Mouse (Mus musculus) limb, embryonic 11.5 days (tissue): Measurements from ENCODE around the gene Sspo. TPM values are rescaled to one million over a fixed set of nuclear protein-coding genes. Genes with fewer than 3 reads are reported as not detected.
A peak's percentile ranks its signal among the peaks of the same experiment; 100 is the strongest.

Experiments
- ATAC-seq: fragments of 200-750 bp; cut with Nextera tagmentation; 2 replicates; pipeline ENCODE4 v1.8.0; 2017; ENCODE audit warnings: low read depth; ENCODE audit not compliant: insufficient number of reproducible peaks, low FRiP score, low TSS enrichment
- DNase-seq: peaks from one replicate; pipeline ENCODE4 v3.0.0-alpha.2; 2015; ENCODE audit warnings: low spot score
- H3K27ac ChIP-seq: fragments of 300-500 bp; sonication (generic); replicated peaks from 2 replicates; pipeline ENCODE4 v1.5.1; 2014; ENCODE audit warnings: low read depth, mild to moderate bottlenecking, low read length
- H3K27me3 ChIP-seq: fragments of 300-500 bp; sonication (generic); 2 replicates; pipeline ENCODE4 v1.6.1; 2014; ENCODE audit warnings: mild to moderate bottlenecking, low read length, mixed read lengths; ENCODE audit not compliant: control insufficient read depth, insufficient read depth
- H3K36me3 ChIP-seq: fragments of 300-500 bp; sonication (generic); 2 replicates; pipeline ENCODE4 v1.6.1; 2014; ENCODE audit warnings: mild to moderate bottlenecking, low read length, moderate library complexity, mixed read lengths; ENCODE audit not compliant: control insufficient read depth, insufficient read depth
- H3K4me1 ChIP-seq: fragments of 300-500 bp; sonication (generic); 2 replicates; pipeline ENCODE4 v1.6.1; 2014; ENCODE audit warnings: low read length, mixed read lengths; ENCODE audit not compliant: control insufficient read depth, insufficient read depth
- H3K4me2 ChIP-seq: fragments of 300-500 bp; sonication (generic); 2 replicates; pipeline ENCODE4 v1.6.1; 2014; ENCODE audit warnings: low read depth, mild to moderate bottlenecking, moderate library complexity; ENCODE audit not compliant: severe bottlenecking
- H3K4me3 ChIP-seq: fragments of 300-500 bp; sonication (generic); 2 replicates; pipeline ENCODE4 v1.5.1; 2014; ENCODE audit warnings: low read depth, low read length
- H3K9ac ChIP-seq: fragments of 300-500 bp; sonication (generic); 2 replicates; pipeline ENCODE4 v1.6.1; 2014; ENCODE audit warnings: mild to moderate bottlenecking, low read length
- H3K9me3 ChIP-seq: fragments of 300-500 bp; sonication (generic); 2 replicates; pipeline ENCODE4 v1.6.1; 2016; ENCODE audit warnings: low read length; ENCODE audit not compliant: control insufficient read depth
- WGBS: fragments of 180-500 bp; shearing (Covaris S2); extraction: QIAGEN DNeasy Blood & Tissue Kit; methylation state at CpG from one replicate; pipeline ENCODE4 v1.1.7; 2014; 5-methylcytosine and 5-hydroxymethylcytosine counted together
- polyA plus RNA-seq: library from polyadenylated mRNA; unstranded; fragments of >200 nt; fragmentation: Nextera tagmentation; extraction: Ambion mirVana; gene quantifications from 2 replicates; pipeline ENCODE4 v1.2.1, GENCODE M21; 2014

Sspo gene
- polyA plus RNA-seq, 1 experiment from 2014 or later = 0.23 TPM

- H3K27me3 ChIP-seq = peaks cover 26% of the 10 kb centered on the region
- peak overlapping the region; percentile 8 for H3K4me3 ChIP-seq
- H3K4me1 ChIP-seq = peaks cover 32% of the 10 kb centered on the region
- DNase-seq (peak; percentile 60), ATAC-seq (no peak)
- peak overlapping the region; percentile 31 for H3K4me2 ChIP-seq
- WGBS = 11% methylated on average over 55 of the region's 55 CpGs
- H3K27ac ChIP-seq = no peak overlapping the region
- no peaks in the 10 kb centered on the region for H3K9me3 ChIP-seq
- H3K9ac ChIP-seq = 0 out of 2 replicates have a peak overlapping the region, but pooled peaks have one; percentile 22
- peaks cover 7% of the 10 kb centered on the region for H3K36me3 ChIP-seq
Observed at GRCm38 (mm10) chr6:48438475-48439125, 9.4 kb upstream of the Sspo start.

GRCm38 (mm10) chr6:48439654-48440053 lies 8.4 kb upstream of the Sspo start:
- no peak overlapping the region for H3K27ac ChIP-seq

GRCm38 (mm10) chr6:48440306-48441014 lies 7.6 kb upstream of the Sspo start:
- WGBS = 32% methylated on average over 14 of the region's 14 CpGs
- H3K4me3 ChIP-seq = no peak overlapping the region
- peaks cover 33% of the 10 kb centered on the region for H3K4me1 ChIP-seq
- no peak overlapping the region; the same call in 1 of the 2 replicates for H3K4me2 ChIP-seq
- ATAC-seq (no peak), DNase-seq (no peak)
- no peak overlapping the region for H3K9ac ChIP-seq
- peaks cover 26% of the 10 kb centered on the region for H3K27me3 ChIP-seq
- H3K9me3 ChIP-seq = no peaks in the 10 kb centered on the region
- H3K27ac ChIP-seq = no peak overlapping the region
- peaks cover 7% of the 10 kb centered on the region for H3K36me3 ChIP-seq

More at GRCm38 (mm10) chr6:48439654-48440053, 8.4 kb upstream of the Sspo start:
- Histone ChIP-seq H3K36me3 (peaks cover 7% of the 10 kb centered on the region), H3K27me3 (peaks cover 26% of the 10 kb centered on the region), H3K4me1 (peaks cover 33% of the 10 kb centered on the region), H3K9ac (no peak overlapping the region), H3K9me3 (no peaks in the 10 kb centered on the region), H3K4me3 (peak overlapping the region; percentile 8; the same call in 1 of the 2 replicates), H3K4me2 (no peak overlapping the region)
- ATAC-seq = no peak
- no peak for DNase-seq

GRCm38 (mm10) chr6:48443592-48444309 lies 4.3 kb upstream of the Sspo start:
- Histone ChIP-seq H3K27me3 (peaks cover 13% of the 10 kb centered on the region), H3K9me3 (no peaks in the 10 kb centered on the region), H3K27ac (peak overlapping the region; percentile 92), H3K36me3 (peaks cover 4% of the 10 kb centered on the region; the same call in 1 of the 2 replicates), H3K4me3 (peak overlapping the region; percentile 72), H3K9ac (peak overlapping the region; percentile 47), H3K4me2 (peak overlapping the region; percentile 54), H3K4me1 (peaks cover 24% of the 10 kb centered on the region)
- 2% methylated on average over 19 of the region's 19 CpGs for WGBS
- DNase-seq (peak; percentile 98), ATAC-seq (peak; percentile 88)

GRCm38 (mm10) chr6:48444310-48445180 lies 3.5 kb upstream of the Sspo start:
- ATAC-seq = peak; percentile 61
- Histone ChIP-seq H3K4me1 (peaks cover 17% of the 10 kb centered on the region), H3K9me3 (no peaks in the 10 kb centered on the region), H3K9ac (peak overlapping the region; percentile 77), H3K4me3 (peak overlapping the region; percentile 72), H3K4me2 (peak overlapping the region; percentile 84), H3K36me3 (peaks cover 3% of the 10 kb centered on the region; the same call in 1 of the 2 replicates), H3K27ac (peak overlapping the region; percentile 92), H3K27me3 (peaks cover 5% of the 10 kb centered on the region)
- DNase-seq = peak; percentile 88
- 2% methylated on average over 32 of the region's 34 CpGs for WGBS

- Histone ChIP-seq H3K9ac (peak within 1 kb of the TSS; percentile 77), H3K27ac (peak within 1 kb of the TSS; percentile 92), H3K4me2 (peak within 1 kb of the TSS; percentile 84), H3K36me3 (peaks cover 3% of the 10 kb centered on the region; the same call in 1 of the 2 replicates), H3K9me3 (no peaks in the 10 kb centered on the region), H3K4me3 (peak within 1 kb of the TSS; percentile 72), H3K4me1 (peaks cover 15% of the 10 kb centered on the region), H3K27me3 (no peaks in the 10 kb centered on the region)
- peak; percentile 60 for DNase-seq
- peak; percentile 19; the same call in 1 of the 2 replicates for ATAC-seq
- WGBS = under 1% methylated on average over 62 of the region's 65 CpGs
Observed at GRCm38 (mm10) chr6:48445181-48446101, 2.6 kb upstream of the Sspo start, which contains the start of gene Zfp467. Zfp467 (minus strand) TSS chr6:48445825.

GRCm38 (mm10) chr6:48446256-48446655 lies 1.8 kb upstream of the Sspo start:
- Histone ChIP-seq H3K9me3 (no peaks in the 10 kb centered on the region), H3K36me3 (peaks cover 3% of the 10 kb centered on the region; the same call in 1 of the 2 replicates), H3K9ac (no peak overlapping the region; the same call in 1 of the 2 replicates), H3K27ac (peak overlapping the region; percentile 92; the same call in 1 of the 2 replicates), H3K27me3 (no peaks in the 10 kb centered on the region), H3K4me1 (peaks cover 8% of the 10 kb centered on the region), H3K4me3 (peak overlapping the region; percentile 72), H3K4me2 (peak overlapping the region; percentile 84)
- WGBS = 33% methylated on average over 3 of the region's 3 CpGs
- ATAC-seq = no peak
- no peak for DNase-seq
